Mouse (Mus musculus) lung, postnatal 0 days (tissue): Measurements from ENCODE around the gene 4930568D16Rik.

ENCODE experiments used
- CTCF ChIP-seq: IDR thresholded peaks from 2 replicates; pipeline ENCODE4 v1.5.1; 2016; ENCODE audit warnings: antibody characterized with exemption, mild to moderate bottlenecking
- EP300 ChIP-seq: IDR thresholded peaks from 2 replicates; pipeline ENCODE4 v1.6.1; 2016; ENCODE audit warnings: antibody characterized with exemption, mild to moderate bottlenecking, control low read depth

GRCm38 (mm10) chr2:35397096-35397495 is 29.6 kb upstream of the 4930568D16Rik start, which contains the start of gene 4930402F06Rik:
- TF ChIP-seq EP300 (no peak), CTCF (no peak)
